Mouse (Mus musculus) olfactory bulb, adult 2 months (tissue): ENCODE measurements around the gene Tmem174. TPM values are rescaled to one million over a fixed set of nuclear protein-coding genes. Genes with fewer than 3 reads are reported as not detected.

Experiments
- H3K27ac ChIP-seq: fragments of 200-500 bp; 2 replicates; pipeline ENCODE4 v1.5.1; 2012; ENCODE audit warnings: low read depth, low read length; ENCODE audit not compliant: insufficient read depth
- H3K4me1 ChIP-seq: fragments of 200-500 bp; 2 replicates; pipeline ENCODE4 v1.6.1; 2012; ENCODE audit warnings: low read length; ENCODE audit not compliant: control insufficient read depth, insufficient read depth
- H3K4me3 ChIP-seq: fragments of 200-500 bp; 2 replicates; pipeline ENCODE4 v1.5.1; 2012; ENCODE audit warnings: mild to moderate bottlenecking, low read depth, low read length, moderate library complexity; ENCODE audit not compliant: insufficient read depth
- CTCF ChIP-seq: fragments of 200-500 bp; IDR thresholded peaks from 2 replicates; pipeline ENCODE4 v1.5.1; 2012; ENCODE audit warnings: low read depth, mild to moderate bottlenecking, low read length, moderate library complexity; ENCODE audit not compliant: insufficient read depth
- POLR2A ChIP-seq: fragments of 200-500 bp; IDR thresholded peaks from 2 replicates; pipeline ENCODE4 v1.6.1; 2012; ENCODE audit warnings: mild to moderate bottlenecking, low read depth, low read length, moderate library complexity; ENCODE audit not compliant: insufficient read depth
- WGBS: fragments of 180-500 bp; shearing (Covaris S2); methylation state at CpG from one replicate; pipeline ENCODE4 v1.1.7; 2018; 5-methylcytosine and 5-hydroxymethylcytosine counted together
- polyA plus RNA-seq: library from polyadenylated mRNA; stranded (reverse); fragments of >200 nt; gene quantifications from 2 replicates; pipeline ENCODE4 v1.2.4, GENCODE M21; 2012; ENCODE audit warnings: low replicate concordance; ENCODE audit not compliant: missing spikeins, insufficient read depth, insufficient read length

Gene Tmem174
- polyA plus RNA-seq, 1 experiment, result not detected

DNA sequence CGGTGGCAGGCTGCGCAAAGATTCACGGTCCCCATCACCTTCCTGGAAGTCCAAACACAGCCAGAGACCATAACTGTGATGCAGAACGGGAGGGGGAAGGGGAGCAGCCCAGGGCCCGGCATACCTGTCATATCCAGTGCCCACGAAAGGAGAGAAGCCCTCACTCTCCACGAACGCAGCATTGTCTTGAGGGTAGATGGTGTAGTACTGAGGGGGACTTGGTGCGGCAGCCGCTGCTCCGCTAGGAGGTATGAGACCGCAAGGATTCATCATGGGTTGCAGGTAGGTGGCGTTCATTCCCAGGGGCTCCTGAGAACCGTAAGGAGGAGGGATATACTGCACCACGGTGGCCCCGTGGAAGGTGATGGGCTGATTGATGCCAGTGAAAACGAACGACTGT is 639 bp downstream of the Tmem174 start:
- Histone ChIP-seq H3K4me1 (peaks cover 6% of the 10 kb centered on the region; the same call in 1 of the 2 replicates), H3K4me3 (no peak overlapping the region), H3K27ac (no peak overlapping the region)
- no peak for TF ChIP-seq POLR2A
- TF ChIP-seq CTCF, result no peak
- 73% methylated on average over 18 of the region's 18 CpGs for WGBS

DNA sequence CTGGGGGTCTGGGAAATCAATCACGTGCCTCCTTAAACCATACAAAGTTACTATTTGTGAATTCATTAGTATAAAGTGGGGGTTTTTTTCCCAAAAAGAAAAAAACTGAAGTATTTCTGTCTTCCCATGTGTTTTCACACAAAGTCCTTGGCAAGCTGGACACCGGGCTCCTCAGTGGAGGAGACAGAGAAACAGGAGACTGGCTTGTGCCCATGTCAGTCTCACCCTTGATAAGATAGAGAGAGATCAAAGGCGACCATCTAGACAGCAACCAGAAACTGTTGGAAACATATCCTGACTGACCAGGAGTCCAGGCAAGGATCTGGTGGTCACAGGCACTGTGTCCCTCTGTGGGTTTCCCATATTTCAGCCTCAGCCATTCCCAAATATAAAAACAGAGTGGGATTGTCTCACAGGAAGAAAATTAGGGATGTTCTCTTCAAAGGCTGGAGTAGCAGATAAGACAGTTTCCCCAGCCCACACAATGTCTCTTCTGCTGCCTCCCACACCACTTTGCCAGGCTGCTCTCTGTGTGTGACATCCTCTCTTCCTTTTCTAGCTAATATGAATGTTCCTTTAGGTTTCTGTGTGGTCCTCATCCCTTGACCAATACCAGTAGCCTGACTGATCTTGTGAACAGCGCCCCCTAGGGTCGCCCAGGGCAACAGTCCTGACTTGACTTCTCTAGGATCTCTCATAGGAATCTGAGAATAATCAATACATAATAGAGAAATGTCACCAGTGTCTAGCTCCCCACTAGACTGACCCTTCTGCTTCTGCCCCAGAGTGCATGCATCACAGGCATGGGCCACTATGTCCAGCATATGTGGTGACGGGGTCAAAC is 3.3 kb downstream of the Tmem174 start:
- Histone ChIP-seq H3K4me3 (no peak overlapping the region), H3K4me1 (peaks cover 6% of the 10 kb centered on the region; the same call in 1 of the 2 replicates), H3K27ac (no peak overlapping the region)
- 59% methylated on average over 6 of the region's 6 CpGs for WGBS
- TF ChIP-seq POLR2A, result no peak
- no peak for TF ChIP-seq CTCF

DNA sequence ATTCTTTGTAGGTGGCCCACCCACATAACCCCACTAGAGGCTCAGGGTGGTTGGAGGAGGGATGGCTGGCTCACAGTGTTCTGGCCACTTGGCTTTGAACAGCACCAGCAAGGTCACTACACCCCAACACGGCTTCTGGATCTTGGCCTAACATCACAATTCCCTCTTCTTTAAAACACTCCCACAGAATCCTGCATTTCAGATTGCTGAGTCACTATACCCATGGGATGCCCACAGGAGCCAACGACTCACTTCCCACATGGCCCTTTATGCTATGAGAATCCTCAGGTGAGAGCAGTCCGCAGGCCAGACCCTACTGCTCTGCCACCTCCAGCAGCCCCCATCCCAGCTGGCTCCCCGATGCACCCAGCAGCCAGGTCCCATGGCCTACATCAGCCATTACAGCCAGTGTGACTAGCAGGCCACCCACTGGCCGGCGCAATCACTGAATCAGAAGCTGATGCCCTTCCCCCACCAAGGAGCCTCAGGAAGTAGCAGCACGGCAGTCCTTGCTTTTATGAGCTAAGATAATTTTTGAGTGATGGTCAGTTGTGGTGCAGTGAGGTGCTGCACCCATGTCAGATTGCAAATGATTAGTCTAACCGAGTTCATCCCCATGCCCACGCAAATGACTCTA is 4.8 kb downstream of the Tmem174 start:
- Histone ChIP-seq H3K4me1 (peaks cover 6% of the 10 kb centered on the region; the same call in 1 of the 2 replicates), H3K27ac (no peak overlapping the region), H3K4me3 (no peak overlapping the region)
- WGBS, result 83% methylated on average over 9 of the region's 9 CpGs
- TF ChIP-seq POLR2A (no peak), CTCF (no peak)

DNA sequence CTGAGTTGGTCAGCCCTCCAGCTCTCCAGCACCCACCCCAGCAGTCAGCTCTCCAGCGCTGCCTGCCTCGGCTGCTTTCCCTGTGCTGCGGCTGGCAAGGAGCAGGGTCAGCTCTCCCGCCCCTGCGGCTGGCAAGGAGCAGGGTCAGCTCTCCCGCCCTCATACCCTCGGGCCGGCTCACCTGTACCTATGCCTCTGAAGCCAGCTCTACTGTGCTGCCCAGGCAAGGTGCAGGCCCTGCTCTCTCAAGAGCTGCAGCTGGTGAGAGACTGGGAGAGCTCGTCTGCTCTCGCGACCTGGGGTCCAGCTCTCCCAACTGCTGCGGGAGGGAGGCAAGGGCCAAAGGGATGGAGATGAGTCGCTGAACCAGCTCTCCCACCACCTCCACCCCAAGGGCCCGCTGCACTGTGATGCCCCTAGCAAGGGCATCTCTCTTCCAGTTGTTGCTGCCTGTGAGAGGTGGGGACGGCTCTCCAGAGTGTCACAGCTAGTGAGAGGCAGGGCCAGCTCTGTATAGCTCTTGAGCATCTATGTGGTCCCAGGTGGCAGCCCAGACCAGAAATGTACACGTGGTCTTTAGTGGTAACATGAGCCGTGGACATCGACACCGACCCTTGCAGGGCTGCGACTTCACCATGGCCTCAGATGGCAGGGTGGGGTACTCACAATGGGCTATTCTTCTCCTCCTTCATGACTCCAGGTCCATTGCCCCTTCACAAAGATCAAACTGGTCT is 5.9 kb downstream of the Tmem174 start:
- WGBS, result 66% methylated on average over 20 of the region's 20 CpGs
- H3K4me3 ChIP-seq, result no peak overlapping the region
- H3K4me1 ChIP-seq, result peaks cover 6% of the 10 kb centered on the region; the same call in 1 of the 2 replicates
- no peak overlapping the region for H3K27ac ChIP-seq
- TF ChIP-seq POLR2A, result no peak
- no peak for TF ChIP-seq CTCF

DNA sequence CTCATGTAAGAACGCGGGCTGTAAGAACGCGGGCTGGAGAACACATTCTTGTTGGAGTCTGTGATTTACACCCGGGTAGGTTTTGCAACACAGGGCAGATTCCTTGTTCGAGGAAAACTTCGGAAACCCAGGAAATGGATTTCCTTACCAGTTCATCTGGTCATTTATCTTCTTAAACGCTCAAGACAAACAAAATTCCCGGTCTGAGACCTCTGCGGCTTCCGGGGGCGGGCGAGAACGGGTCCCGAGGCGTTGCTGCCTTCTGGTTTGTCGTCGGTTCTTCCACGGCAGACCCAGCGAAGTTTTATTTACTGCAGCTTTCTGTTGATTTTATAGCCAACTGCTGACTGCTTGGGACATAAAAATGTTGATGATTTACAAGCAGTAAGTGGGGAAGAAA is 10.5 kb downstream of the Tmem174 start:
- H3K27ac ChIP-seq, result no peak overlapping the region
- 94% methylated on average over 20 of the region's 20 CpGs for WGBS
- TF ChIP-seq POLR2A (no peak), CTCF (no peak)
- H3K4me3 ChIP-seq, result no peak overlapping the region
- no peaks in the 10 kb centered on the region for H3K4me1 ChIP-seq

DNA sequence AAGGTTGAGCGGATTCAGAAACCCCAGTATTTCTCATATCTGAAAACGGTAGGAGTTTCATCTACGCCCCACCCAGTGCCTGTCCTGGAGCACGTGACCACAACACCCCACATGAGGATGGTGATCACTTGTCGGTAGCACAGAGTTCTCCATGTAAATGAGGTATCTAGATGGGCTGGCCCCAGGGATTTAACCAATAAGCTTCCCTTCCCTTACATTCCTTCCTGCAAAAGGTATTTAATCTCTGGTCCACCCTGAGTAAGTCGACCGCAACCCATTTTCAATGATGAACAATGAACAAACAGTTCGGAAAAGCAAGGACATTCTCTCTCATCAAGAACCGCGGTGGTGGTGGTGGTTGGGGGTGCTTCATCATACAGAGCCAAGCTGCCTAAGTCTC is 12.7 kb downstream of the Tmem174 start:
- Histone ChIP-seq H3K4me1 (no peaks in the 10 kb centered on the region), H3K27ac (no peak overlapping the region), H3K4me3 (no peak overlapping the region)
- 92% methylated on average over 10 of the region's 10 CpGs for WGBS
- TF ChIP-seq POLR2A, result no peak
- TF ChIP-seq CTCF, result no peak

DNA sequence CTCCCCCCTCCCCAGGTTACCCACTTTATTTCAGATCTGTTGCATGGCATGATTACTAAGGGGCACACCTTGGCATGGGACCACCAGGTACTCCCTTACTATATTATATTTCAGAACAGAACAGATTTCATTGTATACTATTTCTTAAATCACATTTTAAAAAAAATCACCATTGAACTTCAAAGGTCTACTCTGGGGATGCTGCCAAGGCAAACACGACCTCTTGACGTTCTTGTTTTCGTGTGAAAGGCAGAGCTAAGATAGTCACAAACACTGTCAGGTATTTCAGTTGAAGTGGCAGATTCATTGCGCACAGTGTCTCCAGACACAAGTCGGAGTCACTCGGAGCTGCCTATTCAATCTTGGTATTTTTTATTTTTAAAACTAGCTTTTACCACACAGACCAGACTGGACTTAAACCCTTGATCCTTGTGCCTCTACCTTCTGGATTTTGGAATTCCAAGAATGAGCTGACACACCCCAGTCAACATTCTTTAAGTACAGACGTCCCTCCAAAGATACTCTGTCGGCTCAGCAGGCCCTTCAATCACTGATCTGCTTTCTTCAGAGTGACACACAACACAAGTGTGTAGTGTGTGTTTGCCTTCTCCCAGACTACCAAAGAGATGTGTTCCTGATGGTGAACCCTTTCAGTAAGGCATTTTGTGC is 14.2 kb downstream of the Tmem174 start:
- Histone ChIP-seq H3K27ac (no peak overlapping the region), H3K4me1 (no peaks in the 10 kb centered on the region), H3K4me3 (no peak overlapping the region)
- TF ChIP-seq CTCF, result no peak
- TF ChIP-seq POLR2A, result no peak
- WGBS, result 82% methylated on average over 8 of the region's 8 CpGs

DNA sequence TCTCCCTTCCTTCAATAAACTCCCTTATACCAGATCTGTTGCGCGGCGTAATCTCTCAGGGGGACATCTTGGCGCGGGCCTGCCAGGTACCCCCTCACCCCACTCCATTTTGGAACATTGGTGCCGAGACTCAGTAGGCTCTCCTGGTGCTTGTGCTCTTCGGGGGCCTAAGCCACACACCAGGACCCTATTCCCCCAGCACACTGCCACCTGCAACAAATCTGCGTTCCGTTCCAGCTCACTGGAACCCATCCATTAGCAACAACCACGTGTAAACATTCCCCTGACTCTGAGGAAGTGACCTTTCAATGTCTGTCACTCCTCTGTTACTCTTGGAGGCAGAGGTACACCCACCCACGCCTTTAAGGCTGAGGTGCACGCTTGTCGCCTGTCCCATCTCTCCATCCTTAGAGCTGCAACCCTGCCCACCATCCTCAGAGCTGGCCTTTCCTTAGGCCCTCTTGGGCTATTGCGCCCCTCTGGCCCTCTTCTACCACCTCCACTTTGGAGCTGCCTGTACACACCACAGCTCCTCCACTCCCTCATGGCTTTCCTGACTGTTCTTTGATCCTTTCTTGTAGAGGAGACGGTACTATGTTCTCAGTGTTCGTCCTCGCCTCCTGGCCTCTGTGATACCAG is 19.7 kb downstream of the Tmem174 start:
- TF ChIP-seq POLR2A (no peak), CTCF (no peak)
- no peak overlapping the region for H3K27ac ChIP-seq
- 82% methylated on average over 17 of the region's 17 CpGs for WGBS
- no peaks in the 10 kb centered on the region for H3K4me1 ChIP-seq
- no peak overlapping the region for H3K4me3 ChIP-seq
